Mouse (Mus musculus) small intestine, adult 2 months (tissue): ENCODE results near the gene Klhl5. TPM values are rescaled to one million over a fixed set of nuclear protein-coding genes. Genes with fewer than 3 reads are reported as not detected.

ENCODE experiments used
- H3K27ac ChIP-seq: fragments of 200-500 bp; 2 replicates; pipeline ENCODE4 v1.5.1; 2012; ENCODE audit warnings: low read depth, low read length, control low read depth, inconsistent platforms; ENCODE audit not compliant: insufficient read depth
- H3K27me3 ChIP-seq: fragments of 200-500 bp; 2 replicates; pipeline ENCODE4 v1.6.1; 2012; ENCODE audit warnings: mild to moderate bottlenecking, moderate library complexity, low read length, inconsistent platforms; ENCODE audit not compliant: control insufficient read depth, insufficient read depth
- H3K36me3 ChIP-seq: fragments of 200-500 bp; 2 replicates; pipeline ENCODE4 v1.6.1; 2012; ENCODE audit warnings: mild to moderate bottlenecking, low read length, control low read depth, inconsistent platforms; ENCODE audit not compliant: control insufficient read depth, insufficient read depth
- H3K4me1 ChIP-seq: fragments of 200-500 bp; 2 replicates; pipeline ENCODE4 v1.6.1; 2012; ENCODE audit warnings: low read length, inconsistent platforms, mixed read lengths; ENCODE audit not compliant: control insufficient read depth, insufficient read depth, insufficient read length
- H3K4me3 ChIP-seq: fragments of 200-500 bp; 2 replicates; pipeline ENCODE4 v1.5.1; 2012; ENCODE audit warnings: low read depth, mild to moderate bottlenecking, control low read depth, inconsistent platforms, low read length, moderate library complexity
- CTCF ChIP-seq: fragments of 200-500 bp; IDR thresholded peaks from 2 replicates; pipeline ENCODE4 v1.5.1; 2012; ENCODE audit warnings: low read depth, mild to moderate bottlenecking, control low read depth, inconsistent platforms, low read length, moderate library complexity, mixed read lengths; ENCODE audit not compliant: insufficient replicate concordance, insufficient read length; ENCODE audit errors: extremely low read depth
- POLR2A ChIP-seq: fragments of 200-500 bp; IDR thresholded peaks from 2 replicates; pipeline ENCODE4 v1.6.1; 2012; ENCODE audit warnings: low read depth, mild to moderate bottlenecking, control low read depth, inconsistent platforms, low read length, moderate library complexity
- WGBS: fragments of 180-500 bp; shearing (Covaris S2); methylation state at CpG from one replicate; pipeline ENCODE4 v1.1.7; 2018; 5-methylcytosine and 5-hydroxymethylcytosine counted together
- polyA plus RNA-seq: library from polyadenylated mRNA; depleted of rRNA; stranded (reverse); fragments of >200 nt; gene quantifications from 2 replicates; pipeline ENCODE4 v1.2.3, GENCODE M21; 2012; rRNA removed

Gene Klhl5
- polyA plus RNA-seq, 1 experiment = 6.6 TPM

- WGBS = 94% methylated on average over 5 of the region's 5 CpGs
- no peaks in the 10 kb centered on the region for H3K27me3 ChIP-seq
- no peak for TF ChIP-seq CTCF
- no peak for TF ChIP-seq POLR2A
- H3K4me3 ChIP-seq = no peak overlapping the region
- no peaks in the 10 kb centered on the region for H3K4me1 ChIP-seq
- H3K36me3 ChIP-seq = no peaks in the 10 kb centered on the region
- H3K27ac ChIP-seq = no peak overlapping the region
These were observed 84.3 kb downstream of the Klhl5 start for GRCm38 (mm10) chr5:65191601-65192000.

DNA sequence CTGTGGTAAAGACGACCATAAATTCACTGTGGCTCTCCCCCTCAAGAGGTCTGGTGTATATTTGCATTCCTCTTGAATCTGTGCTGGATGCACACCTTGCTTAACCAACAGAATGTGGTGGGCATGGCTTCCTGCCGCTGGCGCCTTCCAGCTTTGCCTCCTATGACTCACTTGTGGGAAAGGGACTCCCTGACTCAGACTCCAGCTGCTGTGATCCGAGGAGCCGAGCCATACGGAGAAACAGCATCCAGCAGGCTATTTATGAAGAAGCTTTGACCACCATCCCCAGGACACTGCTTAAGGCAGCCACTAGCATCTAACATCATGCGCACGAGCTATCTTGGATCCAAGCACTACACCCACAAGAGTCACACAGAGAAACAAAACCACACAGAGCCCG is 87.1 kb downstream of the Klhl5 start:
- no peak overlapping the region for H3K27ac ChIP-seq
- no peak overlapping the region for H3K4me3 ChIP-seq
- H3K36me3 ChIP-seq = no peaks in the 10 kb centered on the region
- no peaks in the 10 kb centered on the region for H3K27me3 ChIP-seq
- no peaks in the 10 kb centered on the region for H3K4me1 ChIP-seq
- TF ChIP-seq POLR2A (no peak), CTCF (no peak)
- WGBS = 83% methylated on average over 9 of the region's 9 CpGs

GRCm38 (mm10) chr5:65199346-65200128 is 92.2 kb downstream of the Klhl5 start, which contains the start of gene Wdr19:
Gene Wdr19 (plus strand): TSS chr5:65199696.
- no peak for TF ChIP-seq CTCF
- peak; percentile 46; the same call in 1 of the 2 replicates for TF ChIP-seq POLR2A
- Histone ChIP-seq H3K36me3 (no peaks in the 10 kb centered on the region), H3K4me1 (peaks cover 3% of the 10 kb centered on the region; the same call in 1 of the 2 replicates), H3K27me3 (no peaks in the 10 kb centered on the region), H3K4me3 (peak within 1 kb of the TSS; percentile 88), H3K27ac (no peak within 1 kb of the TSS; the same call in 1 of the 2 replicates)
- WGBS = under 1% methylated on average over 37 of the region's 37 CpGs

GRCm38 (mm10) chr5:65204726-65205125 is 97.4 kb downstream of the Klhl5 start:
- peaks cover 3% of the 10 kb centered on the region; the same call in 1 of the 2 replicates for H3K4me1 ChIP-seq
- no peaks in the 10 kb centered on the region for H3K27me3 ChIP-seq
- TF ChIP-seq POLR2A (no peak), CTCF (no peak)
- H3K4me3 ChIP-seq = no peak overlapping the region
- no peak overlapping the region for H3K27ac ChIP-seq
- WGBS = 98% methylated on average over 2 of the region's 2 CpGs
- no peaks in the 10 kb centered on the region for H3K36me3 ChIP-seq

DNA sequence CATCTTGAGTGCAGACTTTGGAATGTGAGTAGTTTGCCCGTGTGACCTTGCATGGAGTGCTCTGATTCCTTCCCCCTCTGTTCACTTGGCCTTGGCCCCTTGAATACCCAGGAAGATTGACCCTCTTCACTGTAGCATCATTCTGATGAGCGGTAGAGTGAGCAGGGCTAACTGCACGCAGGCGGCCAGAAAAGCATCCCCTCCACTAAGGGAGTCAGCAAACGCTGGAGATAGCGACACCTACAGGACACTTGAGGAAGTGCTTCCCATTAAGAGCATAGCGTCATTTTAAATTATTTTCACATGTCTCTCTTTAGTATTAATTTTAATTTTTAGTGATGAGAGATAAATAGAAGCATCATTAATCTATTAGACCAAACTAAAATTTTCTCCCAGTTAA is 106.0 kb downstream of the Klhl5 start:
- WGBS = 29% methylated on average over 7 of the region's 7 CpGs
- H3K27me3 ChIP-seq = no peaks in the 10 kb centered on the region

More for the DNA sequence above, 106.0 kb downstream of the Klhl5 start:
- Histone ChIP-seq H3K36me3 (no peaks in the 10 kb centered on the region), H3K4me1 (no peaks in the 10 kb centered on the region), H3K4me3 (no peak overlapping the region), H3K27ac (no peak overlapping the region)
- no peak for TF ChIP-seq POLR2A
- TF ChIP-seq CTCF = peak; percentile 86; the same call in 1 of the 2 replicates

Other genes with a start within 250 kb of the Klhl5 start
- gene Tlr1, start 174.0 kb upstream of the Klhl5 start, polyA plus RNA-seq = 1.4 and 1.5 TPM in 2 replicates
- 0.28 and 0.37 TPM in 2 replicates for gene Tlr6, start 147.4 kb upstream of the Klhl5 start, polyA plus RNA-seq
- 15.4 and 18.9 TPM in 2 replicates for gene Fam114a1, start 137.5 kb upstream of the Klhl5 start, polyA plus RNA-seq
- gene Tmem156, start 15.4 kb upstream of the Klhl5 start, polyA plus RNA-seq = 0.23 and 0.29 TPM in 2 replicates
- 0.34 and 0.70 TPM in 2 replicates for gene Wdr19, start 92.2 kb downstream of the Klhl5 start, polyA plus RNA-seq
- 2.1 and 4.2 TPM in 2 replicates for gene Rfc1, start 228.1 kb downstream of the Klhl5 start, polyA plus RNA-seq
- gene Klb, start 240.8 kb downstream of the Klhl5 start, polyA plus RNA-seq = 0.22 and 0.74 TPM in 2 replicates